Mouse (Mus musculus): Measurements from ENCODE around the gene Atg14. TPM values are rescaled to one million over a fixed set of nuclear protein-coding genes. Genes with fewer than 3 reads are reported as not detected.

Atg14 gene
- polyA plus RNA-seq (2015; fragmentation: Illumina TruSeq; extraction: RNeasy Lipid Tissue Mini Kit (QIAGEN cat#74804); ENCODE audit: low read depth, low replicate concordance): 16.1 TPM

GRCm38 (mm10) chr14:47570549-47570948 is at the start of gene Atg14:
Gene Atg14 (minus strand): TSS chr14:47570649.

Other genes with a start within 250 kb of the Atg14 start
- 2.0 TPM for gene Lgals3, start 202.9 kb downstream of the Atg14 start, polyA plus RNA-seq (2015; fragmentation: Illumina TruSeq; extraction: RNeasy Lipid Tissue Mini Kit (QIAGEN cat#74804); ENCODE audit: low read depth, low replicate concordance)
- gene Dlgap5, start 152.2 kb downstream of the Atg14 start, polyA plus RNA-seq (2015; fragmentation: Illumina TruSeq; extraction: RNeasy Lipid Tissue Mini Kit (QIAGEN cat#74804); ENCODE audit: low read depth, low replicate concordance): 0.77 TPM
- gene Fbxo34, start 120.2 kb downstream of the Atg14 start, polyA plus RNA-seq (2015; fragmentation: Illumina TruSeq; extraction: RNeasy Lipid Tissue Mini Kit (QIAGEN cat#74804); ENCODE audit: low read depth, low replicate concordance): 56.9 TPM
- gene Ktn1, start 77.8 kb upstream of the Atg14 start, polyA plus RNA-seq (2015; fragmentation: Illumina TruSeq; extraction: RNeasy Lipid Tissue Mini Kit (QIAGEN cat#74804); ENCODE audit: low read depth, low replicate concordance): 47.6 TPM

All from brain, adult 10 weeks (tissue).